Mouse (Mus musculus) left cerebral cortex, postnatal 10 days (tissue): ENCODE data around the gene Ptpn20. TPM values are rescaled to one million over a fixed set of nuclear protein-coding genes. Genes with fewer than 3 reads are reported as not detected.

Source experiments
- DNase-seq, 2 experiments: peaks; one replicate each; pipeline ENCODE4 v3.0.0; 2021 to 2022; ENCODE audit warnings: low spot score in 2 of 2, mixed read lengths in 1 of 2; ENCODE audit errors: extremely low spot score in 1 of 2
- intact Hi-C: fragments of 180-260 bp; cut with DNase I; formaldehyde crosslinking; loops from one replicate; pipeline ENCODE4 v1.15.1; 2025
- total RNA-seq, 2 experiments: library from RNA; stranded (reverse); gene quantifications; 2 replicates each; pipeline ENCODE4 v1.2.3; 2021

Ptpn20 gene
- 1 to 10 TPM; 1.5 to 1.8 TPM for total RNA-seq

- intact Hi-C loops = no loop called here
- DNase-seq = peak in 1 of 2 experiments; percentile 34
Measured at GRCm38 (mm10) chr14:33588951-33589350, at the start of gene Ptpn20. Gene Ptpn20, plus strand, starts transcription at chr14:33589207.

DNA sequence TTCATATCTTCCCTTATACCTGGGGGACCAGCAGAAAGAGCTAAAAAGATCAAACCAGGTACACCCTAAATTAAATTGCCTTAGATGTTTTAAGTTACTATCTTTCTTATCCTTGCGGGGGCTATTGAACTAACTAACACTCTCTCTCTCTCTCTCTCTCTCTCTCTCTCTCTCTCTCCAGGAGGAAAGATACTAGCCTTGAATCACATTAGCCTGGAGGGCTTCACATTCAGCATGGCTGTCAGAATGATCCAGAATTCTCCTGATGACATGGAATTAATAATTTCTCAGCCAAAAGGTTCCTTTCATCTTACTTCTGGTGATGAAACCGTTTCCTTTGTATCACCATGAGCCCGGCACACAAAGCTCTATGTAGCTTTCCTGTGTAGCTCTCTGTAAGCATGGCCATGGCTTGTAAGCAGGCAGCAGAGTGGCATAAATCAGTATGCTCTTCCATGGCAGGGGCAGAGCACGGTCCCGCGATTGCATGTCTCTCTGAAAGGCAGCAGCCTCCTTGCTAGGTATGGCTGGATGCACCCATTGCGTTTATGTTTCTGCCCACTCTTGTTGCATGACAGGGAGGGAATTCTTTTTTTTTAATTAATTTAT is 49.3 kb upstream of the Ptpn20 start:
- intact Hi-C loops = no loop called here
- DNase-seq = no peak

DNA sequence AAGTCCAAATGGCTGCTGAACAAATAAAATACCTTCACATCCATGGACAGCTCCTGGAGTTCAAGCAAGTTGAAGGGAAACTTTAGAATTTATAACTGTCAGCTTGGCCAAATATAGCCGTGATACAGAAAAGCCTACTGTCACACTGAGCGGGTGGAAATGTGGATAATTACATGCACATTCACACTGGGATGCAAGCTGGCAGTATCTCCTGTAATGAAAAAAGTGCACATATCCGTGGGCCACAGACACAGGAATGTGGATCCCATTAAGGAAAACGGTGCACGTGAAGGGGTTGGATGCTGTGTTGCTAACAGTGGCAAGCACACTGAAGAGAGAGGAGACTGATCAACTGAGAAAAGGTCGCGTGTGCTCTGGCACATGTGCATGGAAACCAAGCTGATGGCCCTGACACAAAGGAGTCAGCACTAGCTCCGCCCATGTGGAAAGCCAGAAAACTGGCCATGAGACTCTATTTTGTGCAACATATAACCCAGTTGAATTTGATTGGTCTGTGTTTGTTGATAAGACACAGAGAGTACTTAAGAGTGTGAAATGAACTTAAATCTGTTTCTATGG is 43.4 kb upstream of the Ptpn20 start:
- intact Hi-C loops = no loop called here
- DNase-seq = no peak

DNA sequence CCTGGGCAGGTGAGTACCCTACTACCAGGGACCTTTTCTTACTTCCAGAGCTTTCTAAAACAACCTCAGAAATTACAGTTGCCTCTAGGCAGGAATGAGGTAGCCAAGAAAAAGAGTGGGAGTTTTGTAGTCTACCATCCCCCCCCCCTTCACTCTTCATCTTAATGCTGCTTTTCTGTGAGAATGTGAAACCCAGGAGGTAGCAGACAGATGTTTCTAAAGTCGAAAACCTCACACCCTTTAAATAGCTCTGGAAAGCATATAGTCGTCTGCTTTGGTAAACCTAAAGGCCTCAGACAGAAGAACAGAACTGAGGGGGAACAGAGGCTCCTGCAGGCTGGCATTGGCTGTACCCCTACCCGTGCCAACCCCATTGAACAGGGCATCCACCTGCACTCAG is 40.4 kb upstream of the Ptpn20 start:
- DNase-seq = no peak
- intact Hi-C loops = no loop called here

GRCm38 (mm10) chr14:33549856-33550255 is 39.2 kb upstream of the Ptpn20 start:
- intact Hi-C loops = no loop called here
- no peak for DNase-seq

DNA sequence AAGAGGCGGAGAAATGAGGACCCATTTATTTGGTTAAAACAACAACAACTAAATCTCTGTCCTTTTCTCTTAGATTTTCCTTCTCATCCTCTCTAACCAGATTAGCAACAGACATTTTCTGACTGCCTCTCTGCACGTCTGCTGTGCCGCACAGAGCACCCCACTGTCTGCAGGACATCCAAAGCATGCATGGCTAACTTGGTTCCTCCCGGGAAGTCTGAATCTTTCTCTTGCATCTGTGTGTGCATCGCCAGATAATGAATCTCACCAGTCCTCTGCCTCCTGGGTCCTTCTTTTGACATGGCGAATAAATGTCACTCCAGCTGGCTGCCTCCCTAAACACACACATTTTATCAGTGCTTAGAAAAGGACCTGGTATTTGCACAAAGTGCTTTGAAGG is 18.3 kb upstream of the Ptpn20 start:
- no peak for DNase-seq

DNA sequence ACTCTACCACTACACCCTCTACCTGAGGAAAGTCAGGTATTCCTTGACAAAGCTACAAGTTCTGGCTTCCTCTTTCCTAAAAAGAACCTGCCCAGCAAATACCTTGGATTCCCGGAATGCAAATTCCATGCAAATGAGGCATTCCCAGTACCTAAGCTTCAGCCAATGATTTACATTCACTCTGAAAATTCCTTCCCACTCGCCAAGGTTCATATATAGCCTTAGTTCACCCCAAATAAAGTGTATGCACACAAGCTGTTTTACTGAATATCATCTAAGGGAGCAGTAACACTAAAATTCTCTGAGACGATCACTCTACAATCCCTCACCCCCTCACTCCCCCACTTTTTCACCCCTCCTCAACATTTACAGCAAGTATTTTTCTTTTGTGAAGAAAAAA is 15.4 kb upstream of the Ptpn20 start:
- intact Hi-C loops = no loop called here
- DNase-seq = peak in 1 of 2 experiments; percentile 25

More for the DNA sequence above, 18.3 kb upstream of the Ptpn20 start:
- intact Hi-C loops = no loop called here

- peak in 1 of 2 experiments; percentile 32 for DNase-seq
- intact Hi-C loops = no loop called here
Measured at GRCm38 (mm10) chr14:33579771-33580484, 9.1 kb upstream of the Ptpn20 start.

- no peak for DNase-seq
Measured at GRCm38 (mm10) chr14:33598376-33599130, 9.5 kb downstream of the Ptpn20 start.

GRCm38 (mm10) chr14:33607431-33607830 is 18.4 kb downstream of the Ptpn20 start:
- intact Hi-C loops = no loop called here
- no peak for DNase-seq

More at GRCm38 (mm10) chr14:33598376-33599130, 9.5 kb downstream of the Ptpn20 start:
- intact Hi-C loops = no loop called here

- intact Hi-C loops = no loop called here
- DNase-seq = no peak
Measured at GRCm38 (mm10) chr14:33625036-33625435, 36.0 kb downstream of the Ptpn20 start.

- DNase-seq = peak in 1 of 2 experiments; percentile 16
- intact Hi-C loops = no loop called here
Measured at GRCm38 (mm10) chr14:33632790-33633372, 43.9 kb downstream of the Ptpn20 start.

- intact Hi-C loops = no loop called here
- no peak for DNase-seq
Measured at GRCm38 (mm10) chr14:33634354-33634753, 45.3 kb downstream of the Ptpn20 start.

DNA sequence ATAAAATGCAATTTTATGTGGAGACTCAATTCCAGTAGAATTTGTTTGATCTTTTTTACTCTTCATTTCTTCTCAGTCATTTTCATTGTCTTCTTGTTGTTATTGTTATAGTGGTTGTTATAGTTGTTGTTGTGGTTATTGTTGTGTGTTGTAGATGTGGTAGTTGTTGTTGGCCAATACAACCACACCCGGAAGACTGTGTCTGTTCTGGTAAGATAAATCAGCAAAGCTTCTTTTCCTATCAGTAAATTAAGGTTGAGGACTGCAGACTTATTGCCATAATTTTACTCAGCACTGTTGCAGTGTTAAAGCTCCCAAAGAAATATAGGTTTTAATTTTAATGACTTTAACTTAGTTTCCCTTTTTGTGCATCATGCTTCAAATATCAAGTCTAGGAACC is 45.8 kb downstream of the Ptpn20 start:
- intact Hi-C loops = no loop called here

DNA sequence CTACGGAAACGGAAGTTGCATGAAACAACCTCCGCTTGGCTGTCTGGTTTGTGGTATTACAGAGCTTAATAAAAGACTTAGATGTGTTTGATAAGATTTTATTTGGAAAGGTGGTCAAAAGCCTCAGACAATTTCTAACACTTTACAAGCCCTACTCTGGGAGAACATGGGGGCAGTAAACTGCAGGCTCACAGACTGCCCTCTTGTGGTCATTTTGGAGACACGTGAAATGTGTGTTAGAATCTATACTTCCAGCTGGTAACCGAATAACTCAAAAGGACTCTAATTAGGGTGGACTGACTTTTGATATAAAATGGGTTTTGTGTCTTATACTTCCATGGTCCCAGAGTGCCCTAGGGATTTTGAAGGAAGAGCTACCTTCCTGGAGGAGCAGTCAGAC is 50.4 kb downstream of the Ptpn20 start:
- intact Hi-C loops = no loop called here
- DNase-seq = no peak

More for the DNA sequence above, 45.8 kb downstream of the Ptpn20 start:
- DNase-seq = no peak

DNA sequence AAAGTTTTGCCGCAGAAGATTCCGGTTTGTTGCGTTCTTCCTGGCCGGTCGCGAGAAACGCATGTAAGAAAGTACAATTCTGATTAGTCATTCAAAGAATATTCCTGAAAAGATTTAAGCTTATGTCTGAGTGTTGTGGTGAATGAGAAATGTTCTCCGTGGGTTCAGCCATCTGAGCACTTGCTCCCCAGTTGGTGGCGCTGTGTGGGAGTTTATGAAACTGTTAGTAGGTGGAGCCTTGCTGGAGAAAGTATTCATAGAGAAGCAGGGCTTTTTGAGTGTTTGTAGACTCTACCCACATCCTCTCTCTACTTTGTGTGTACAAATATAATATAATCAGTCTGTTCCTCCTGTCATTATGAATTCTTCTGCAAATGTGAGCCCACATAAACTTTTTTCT is 61.7 kb downstream of the Ptpn20 start:
- intact Hi-C loops = no loop called here
- peak in 1 of 2 experiments; percentile 56 for DNase-seq

DNA sequence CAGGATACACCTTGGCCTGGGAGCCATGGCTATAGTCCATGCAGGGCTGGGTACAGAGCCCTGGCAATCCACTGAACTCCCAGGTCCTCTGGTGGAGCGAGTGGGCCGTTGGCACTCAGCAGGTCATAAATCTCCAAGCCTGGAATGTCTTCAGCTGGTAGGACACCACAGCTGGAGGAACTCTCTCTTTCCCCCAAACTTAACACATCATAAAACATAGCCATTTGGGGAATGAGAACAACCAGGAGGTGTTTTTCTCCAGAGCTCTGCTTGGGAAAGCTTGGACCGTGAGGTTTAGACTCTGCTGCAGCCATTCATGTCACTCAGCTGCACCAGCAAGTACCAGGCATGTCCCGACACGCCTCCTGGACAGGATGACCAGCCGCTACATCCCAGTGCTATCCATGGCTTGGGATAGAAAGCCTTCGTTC is 68.5 kb downstream of the Ptpn20 start:
- intact Hi-C loops = no loop called here
- DNase-seq = no peak

DNA sequence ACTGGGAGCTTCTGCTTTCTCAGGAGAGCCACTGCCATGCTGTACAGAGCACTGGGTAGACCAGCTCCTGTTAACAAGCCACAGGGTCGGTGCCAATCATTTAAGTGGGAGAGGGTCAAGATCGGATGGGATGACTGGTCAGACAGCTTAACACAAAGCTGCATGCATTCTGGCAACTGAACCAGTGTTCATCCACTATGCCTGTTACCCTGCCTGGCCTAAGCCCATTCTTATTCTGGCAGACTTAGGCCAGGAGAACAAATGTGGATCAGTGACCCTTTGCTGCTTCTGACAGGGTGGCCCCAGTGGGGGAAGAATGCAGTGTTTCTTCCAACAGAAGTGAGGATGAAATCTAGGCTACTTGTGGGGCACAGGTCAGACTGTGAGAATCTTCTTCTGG is 69.3 kb downstream of the Ptpn20 start:
- no peak for DNase-seq

DNA sequence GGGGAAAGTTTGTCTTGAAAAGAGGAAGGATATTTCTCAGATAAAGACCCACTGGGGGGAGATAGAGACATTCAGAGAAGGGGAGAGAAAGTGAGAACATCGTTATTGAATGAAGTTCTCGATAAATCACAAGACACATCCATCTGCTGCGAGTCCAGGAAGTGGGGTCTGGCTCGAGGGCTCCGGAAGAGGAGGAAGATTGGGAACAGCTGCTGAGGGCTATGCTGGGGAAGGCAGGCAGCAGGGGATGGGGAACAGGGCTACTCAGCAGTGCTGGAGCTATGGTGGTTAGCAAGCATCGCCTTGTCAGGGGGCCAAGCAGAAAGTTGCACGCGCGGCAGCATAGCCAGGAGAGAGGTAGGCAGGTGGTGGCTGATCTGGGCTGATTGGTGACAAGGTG is 73.1 kb downstream of the Ptpn20 start:
- intact Hi-C loops = no loop called here
- no peak for DNase-seq

More for the DNA sequence above, 69.3 kb downstream of the Ptpn20 start:
- intact Hi-C loops = no loop called here
